Mouse (Mus musculus): ENCODE data around the gene Suz12. TPM values are rescaled to one million over a fixed set of nuclear protein-coding genes. Genes with fewer than 3 reads are reported as not detected.
"Not testable (repeated sequence)": the region's sequence is repeated elsewhere in the genome, so short reads cannot be mapped to it uniquely, and the experiment has no call there.

The Suz12 gene
- polyA plus RNA-seq, 1 experiment from 2014 or later: 15.8 TPM

- ATAC-seq (ENCODE audit: low read depth): no peak
- no peaks in the 10 kb centered on the region for H3K27me3 ChIP-seq
- no peak overlapping the region for H3K4me3 ChIP-seq
- H3K36me3 ChIP-seq: peaks cover 52% of the 10 kb centered on the region
- H3K27ac ChIP-seq (replicated peaks): no peak overlapping the region
- H3K4me1 ChIP-seq (replicated peaks): no peaks in the 10 kb centered on the region
- 90% methylated on average over 9 of the region's 9 CpGs for WGBS
- H3K9ac ChIP-seq: no peak overlapping the region
- no peaks in the 10 kb centered on the region for H3K9me3 ChIP-seq
- H3K4me2 ChIP-seq: no peak overlapping the region
Measured at GRCm38 (mm10) chr11:80056141-80056540, 63.2 kb downstream of the Suz12 start.

GRCm38 (mm10) chr11:80062159-80062558, 69.3 kb downstream of the Suz12 start:
- WGBS: 48% methylated on average over 4 of the region's 4 CpGs

GRCm38 (mm10) chr11:80066373-80066772, 73.5 kb downstream of the Suz12 start:
- H3K9me3 ChIP-seq; H3K4me3 ChIP-seq; H3K4me1 ChIP-seq (replicated peaks); H3K4me2 ChIP-seq; H3K36me3 ChIP-seq; H3K9ac ChIP-seq; ATAC-seq (ENCODE audit: low read depth); H3K27me3 ChIP-seq; H3K27ac ChIP-seq (replicated peaks): not testable (repeated sequence)
- WGBS: 87% methylated on average over 4 of the region's 4 CpGs

More at GRCm38 (mm10) chr11:80062159-80062558, 69.3 kb downstream of the Suz12 start:
- no peak overlapping the region for H3K9ac ChIP-seq
- H3K27ac ChIP-seq (replicated peaks): no peak overlapping the region
- H3K27me3 ChIP-seq: no peaks in the 10 kb centered on the region
- H3K4me1 ChIP-seq (replicated peaks): peaks cover 4% of the 10 kb centered on the region; the same call in 1 of the 2 replicates
- H3K4me2 ChIP-seq: no peak overlapping the region
- H3K4me3 ChIP-seq: no peak overlapping the region
- H3K36me3 ChIP-seq: peaks cover 26% of the 10 kb centered on the region
- no peak for ATAC-seq (ENCODE audit: low read depth)
- H3K9me3 ChIP-seq: no peaks in the 10 kb centered on the region

GRCm38 (mm10) chr11:80067558-80067957, 74.7 kb downstream of the Suz12 start:
- ATAC-seq (ENCODE audit: low read depth): no peak
- H3K4me1 ChIP-seq (replicated peaks): no peaks in the 10 kb centered on the region
- no peak overlapping the region for H3K4me3 ChIP-seq
- 82% methylated on average over 5 of the region's 5 CpGs for WGBS
- no peaks in the 10 kb centered on the region for H3K9me3 ChIP-seq
- no peaks in the 10 kb centered on the region for H3K27me3 ChIP-seq
- H3K36me3 ChIP-seq: 0 out of 2 replicates have a peak, but pooled peaks cover 2% of the 10 kb centered on the region
- H3K9ac ChIP-seq: no peak overlapping the region
- H3K4me2 ChIP-seq: no peak overlapping the region
- no peak overlapping the region for H3K27ac ChIP-seq (replicated peaks)

- Histone ChIP-seq H3K4me3 (no peak overlapping the region), H3K9ac (no peak overlapping the region), H3K4me1 (replicated peaks) (no peaks in the 10 kb centered on the region), H3K4me2 (no peak overlapping the region), H3K27me3 (no peaks in the 10 kb centered on the region), H3K36me3 (no peaks in the 10 kb centered on the region), H3K9me3 (no peaks in the 10 kb centered on the region), H3K27ac (replicated peaks) (no peak overlapping the region)
- no peak for ATAC-seq (ENCODE audit: low read depth)
- 80% methylated on average over 3 of the region's 3 CpGs for WGBS
Measured at GRCm38 (mm10) chr11:80069815-80070214, 76.9 kb downstream of the Suz12 start.

GRCm38 (mm10) chr11:80071039-80071438, 78.1 kb downstream of the Suz12 start:
- Histone ChIP-seq H3K4me3 (no peak overlapping the region), H3K27ac (replicated peaks) (no peak overlapping the region), H3K27me3 (no peaks in the 10 kb centered on the region), H3K4me1 (replicated peaks) (no peaks in the 10 kb centered on the region), H3K9me3 (no peaks in the 10 kb centered on the region), H3K9ac (no peak overlapping the region), H3K36me3 (no peaks in the 10 kb centered on the region), H3K4me2 (no peak overlapping the region)
- no peak for ATAC-seq (ENCODE audit: low read depth)
- WGBS: 96% methylated on average over 2 of the region's 2 CpGs

- H3K4me2 ChIP-seq: no peak overlapping the region
- H3K4me3 ChIP-seq: no peak overlapping the region
- H3K9ac ChIP-seq: no peak overlapping the region
- no peaks in the 10 kb centered on the region for H3K27me3 ChIP-seq
- no peaks in the 10 kb centered on the region for H3K4me1 ChIP-seq (replicated peaks)
- WGBS: 91% methylated on average over 3 of the region's 3 CpGs
- no peaks in the 10 kb centered on the region for H3K36me3 ChIP-seq
- no peak overlapping the region for H3K27ac ChIP-seq (replicated peaks)
- H3K9me3 ChIP-seq: no peaks in the 10 kb centered on the region
- ATAC-seq (ENCODE audit: low read depth): no peak
Measured at GRCm38 (mm10) chr11:80072365-80072764, 79.5 kb downstream of the Suz12 start.

- ATAC-seq (ENCODE audit: low read depth): no peak
- Histone ChIP-seq H3K9me3 (no peaks in the 10 kb centered on the region), H3K27me3 (no peaks in the 10 kb centered on the region), H3K9ac (no peak overlapping the region), H3K27ac (replicated peaks) (no peak overlapping the region), H3K4me2 (no peak overlapping the region), H3K4me3 (no peak overlapping the region), H3K36me3 (no peaks in the 10 kb centered on the region), H3K4me1 (replicated peaks) (peaks cover 9% of the 10 kb centered on the region)
- 88% methylated on average over 5 of the region's 5 CpGs for WGBS
Measured at GRCm38 (mm10) chr11:80075608-80076277, 82.8 kb downstream of the Suz12 start.

- ATAC-seq (ENCODE audit: low read depth): no peak
- Histone ChIP-seq H3K4me1 (replicated peaks) (peaks cover 17% of the 10 kb centered on the region), H3K9me3 (no peaks in the 10 kb centered on the region), H3K36me3 (no peaks in the 10 kb centered on the region), H3K4me3 (no peak overlapping the region), H3K4me2 (no peak overlapping the region), H3K27me3 (no peaks in the 10 kb centered on the region), H3K27ac (replicated peaks) (no peak overlapping the region), H3K9ac (no peak overlapping the region)
- WGBS: 83% methylated on average over 14 of the region's 14 CpGs
Measured at GRCm38 (mm10) chr11:80077784-80078545, 85.1 kb downstream of the Suz12 start.

GRCm38 (mm10) chr11:80078831-80079230, 85.9 kb downstream of the Suz12 start:
- Histone ChIP-seq H3K27ac (replicated peaks) (no peak overlapping the region), H3K9me3 (no peaks in the 10 kb centered on the region), H3K36me3 (no peaks in the 10 kb centered on the region), H3K9ac (no peak overlapping the region), H3K4me3 (no peak overlapping the region), H3K27me3 (no peaks in the 10 kb centered on the region), H3K4me1 (replicated peaks) (peaks cover 17% of the 10 kb centered on the region), H3K4me2 (no peak overlapping the region)
- ATAC-seq (ENCODE audit: low read depth): no peak
- 15% methylated on average over 1 of the region's 1 CpGs for WGBS

GRCm38 (mm10) chr11:80079751-80080150, 86.8 kb downstream of the Suz12 start:
- Histone ChIP-seq H3K36me3 (no peaks in the 10 kb centered on the region), H3K4me1 (replicated peaks) (peaks cover 17% of the 10 kb centered on the region), H3K9ac (peak overlapping the region; percentile 92), H3K27me3 (no peaks in the 10 kb centered on the region), H3K27ac (replicated peaks) (no peak overlapping the region), H3K4me3 (peak overlapping the region; percentile 93), H3K9me3 (no peaks in the 10 kb centered on the region), H3K4me2 (peak overlapping the region; percentile 79)
- ATAC-seq (ENCODE audit: low read depth): no peak
- 71% methylated on average over 6 of the region's 6 CpGs for WGBS

GRCm38 (mm10) chr11:80080381-80080825, 87.5 kb downstream of the Suz12 start:
- Histone ChIP-seq H3K27ac (replicated peaks) (peak overlapping the region; percentile 88), H3K4me1 (replicated peaks) (peaks cover 17% of the 10 kb centered on the region), H3K4me3 (peak overlapping the region; percentile 93), H3K4me2 (peak overlapping the region; percentile 79), H3K27me3 (no peaks in the 10 kb centered on the region), H3K36me3 (no peaks in the 10 kb centered on the region), H3K9me3 (no peaks in the 10 kb centered on the region), H3K9ac (peak overlapping the region; percentile 92)
- peak; percentile 51 for ATAC-seq (ENCODE audit: low read depth)
- under 1% methylated on average over 21 of the region's 32 CpGs for WGBS
